Mouse (Mus musculus): ENCODE data around the gene Grik5.

Grik5 gene

GRCm38 (mm10) chr7:25071979-25072715 lies at the start of gene Grik5, which contains the start of gene Zfp574:
Grik5 (minus strand) TSS chr7:25072346.
Zfp574 (plus strand) TSS chr7:25072567.
- DNase-seq (ENCODE audit: low spot score) = no peak

DNA sequence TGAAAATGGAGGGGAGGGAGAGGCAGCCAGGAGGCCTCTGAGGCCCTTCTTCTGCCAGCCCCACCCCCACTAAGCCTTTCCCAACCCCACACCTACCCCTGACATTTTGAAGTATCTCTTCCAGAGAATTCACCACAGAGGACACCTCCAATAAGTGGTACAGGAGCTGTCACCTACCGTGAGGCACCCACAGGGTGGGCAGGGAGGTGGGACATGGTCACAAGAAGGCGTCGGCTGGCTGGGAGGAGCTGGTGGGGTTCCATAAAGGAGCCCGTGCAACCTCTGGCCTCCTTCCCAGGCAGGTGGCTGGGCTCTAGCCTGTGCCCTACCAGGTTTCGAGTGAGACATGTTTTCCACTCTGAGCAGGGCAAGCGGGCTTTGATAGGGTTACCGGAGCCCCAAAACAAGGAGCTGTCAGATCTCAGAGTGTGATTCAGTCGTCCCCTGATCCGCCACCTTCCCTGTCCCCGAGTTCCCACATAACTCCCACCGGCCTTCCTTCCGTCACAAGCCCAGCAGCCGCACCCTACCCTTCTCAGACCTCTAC lies 49.2 kb upstream of the Grik5 start:
- no peak for DNase-seq (ENCODE audit: low spot score)

DNA sequence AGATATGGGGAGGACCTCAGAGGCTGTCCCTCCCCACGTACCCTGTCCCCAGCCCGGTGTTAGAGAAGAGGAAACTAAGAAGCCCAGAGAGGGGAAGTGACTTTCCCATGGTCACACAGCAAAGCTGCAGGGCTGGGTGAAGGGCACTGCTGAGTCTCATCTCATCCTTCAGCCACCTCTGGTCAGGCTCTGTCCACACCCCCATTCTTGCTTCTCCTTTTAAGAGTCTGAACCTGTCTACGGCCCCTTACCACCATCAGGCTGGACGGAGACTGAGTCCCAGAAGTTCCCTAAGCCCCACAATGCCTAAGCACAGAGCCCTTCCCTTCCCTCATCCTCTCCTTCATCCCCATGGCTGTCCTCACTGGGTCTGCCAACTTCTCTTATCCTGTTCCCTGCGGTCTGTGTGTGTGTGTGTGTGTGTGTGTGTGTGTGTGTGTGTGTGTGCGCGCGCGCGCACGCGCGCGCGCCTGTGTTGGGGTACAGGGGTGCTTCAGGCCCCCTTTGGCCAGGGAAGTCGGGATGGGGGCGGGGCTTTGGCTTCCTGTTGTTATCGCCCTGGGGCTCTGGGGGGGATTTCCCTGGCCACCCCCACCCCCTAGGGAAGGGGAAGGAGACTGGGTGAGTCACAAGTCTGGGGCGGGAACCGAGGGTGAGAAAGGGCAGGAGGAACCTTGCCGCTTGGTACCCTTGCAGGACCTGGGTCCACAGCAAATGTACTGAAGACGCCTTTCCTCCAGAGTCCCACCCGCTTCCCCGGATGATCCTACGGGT lies 48.1 kb upstream of the Grik5 start:
- no peak for DNase-seq (ENCODE audit: low spot score)

GRCm38 (mm10) chr7:25112956-25113603 lies 40.9 kb upstream of the Grik5 start:
- no peak for DNase-seq (ENCODE audit: low spot score)

GRCm38 (mm10) chr7:25112178-25112955 lies 40.2 kb upstream of the Grik5 start:
- no peak for DNase-seq (ENCODE audit: low spot score)

DNA sequence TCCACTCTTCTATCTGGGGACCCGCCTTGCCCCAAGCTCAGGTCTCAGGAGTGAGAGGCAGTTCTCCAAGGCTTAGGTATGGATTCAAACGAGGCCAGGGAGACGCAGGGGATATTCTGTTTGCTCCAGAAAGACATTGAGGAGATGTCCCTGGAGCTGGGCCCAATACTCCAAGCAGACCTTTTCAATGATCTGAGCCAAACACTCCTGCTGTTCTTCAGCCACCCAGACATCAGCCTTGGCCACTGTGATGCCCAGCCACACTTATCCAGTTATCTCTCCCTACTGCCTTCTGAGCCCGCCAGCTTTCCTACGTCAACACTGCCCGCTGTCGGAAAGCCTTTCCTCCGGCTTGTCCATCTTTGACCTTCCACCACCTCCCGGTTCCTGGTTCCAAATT lies 38.2 kb upstream of the Grik5 start:
- no peak for DNase-seq (ENCODE audit: low spot score)

DNA sequence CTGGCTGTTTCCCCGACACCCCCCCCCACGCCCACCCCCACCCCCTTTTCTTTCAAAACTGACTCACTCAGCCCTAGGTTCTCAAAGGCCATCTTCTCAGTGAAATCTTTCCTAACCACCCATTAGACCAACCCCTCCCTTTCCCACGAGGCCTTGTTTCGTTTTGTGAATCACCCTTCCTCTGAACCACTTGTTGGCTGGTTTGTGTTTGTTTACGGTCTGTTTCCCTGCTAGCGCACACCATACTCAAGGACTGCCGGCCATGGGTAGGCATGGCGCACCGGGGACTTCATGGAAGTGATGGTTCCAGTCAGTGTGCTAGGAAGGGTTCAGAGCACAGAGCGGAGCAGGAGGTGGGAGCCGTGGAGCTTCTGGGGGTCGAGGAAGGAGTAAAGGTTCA lies 37.2 kb upstream of the Grik5 start:
- DNase-seq (ENCODE audit: low spot score) = no peak

- no peak for DNase-seq (ENCODE audit: low spot score)
Observed at GRCm38 (mm10) chr7:25106790-25107502, 34.8 kb upstream of the Grik5 start.

GRCm38 (mm10) chr7:25105411-25106160 lies 33.4 kb upstream of the Grik5 start:
- DNase-seq (ENCODE audit: low spot score) = peak; percentile 52

GRCm38 (mm10) chr7:25099581-25099980 lies 27.4 kb upstream of the Grik5 start:
- no peak for DNase-seq (ENCODE audit: low spot score)

DNA sequence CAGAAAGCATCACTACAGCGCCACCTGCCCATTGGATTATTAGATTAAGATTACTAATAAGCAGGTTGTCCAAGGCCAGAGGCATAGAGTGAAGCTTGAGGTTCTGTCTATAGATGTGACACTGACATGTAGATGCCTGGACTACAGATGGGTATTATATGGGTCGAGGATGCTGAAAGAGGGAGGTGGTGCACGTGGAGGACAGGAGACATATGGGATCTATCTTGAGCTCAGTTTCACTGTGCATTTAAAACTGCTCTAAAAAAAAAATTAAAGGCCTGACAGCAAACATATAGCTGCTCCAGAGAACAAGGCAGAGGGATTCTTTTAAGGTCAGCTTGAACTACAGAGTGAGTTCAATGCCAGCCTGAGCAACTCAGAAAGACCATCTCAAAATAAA lies 26.0 kb upstream of the Grik5 start:
- no peak for DNase-seq (ENCODE audit: low spot score)

GRCm38 (mm10) chr7:25089875-25090274 lies 17.7 kb upstream of the Grik5 start:
- DNase-seq (ENCODE audit: low spot score) = no peak

- no peak for DNase-seq (ENCODE audit: low spot score)
Observed at GRCm38 (mm10) chr7:25088968-25089367, 16.8 kb upstream of the Grik5 start.

- no peak for DNase-seq (ENCODE audit: low spot score)
Observed at GRCm38 (mm10) chr7:25088531-25088930, 16.4 kb upstream of the Grik5 start.

DNA sequence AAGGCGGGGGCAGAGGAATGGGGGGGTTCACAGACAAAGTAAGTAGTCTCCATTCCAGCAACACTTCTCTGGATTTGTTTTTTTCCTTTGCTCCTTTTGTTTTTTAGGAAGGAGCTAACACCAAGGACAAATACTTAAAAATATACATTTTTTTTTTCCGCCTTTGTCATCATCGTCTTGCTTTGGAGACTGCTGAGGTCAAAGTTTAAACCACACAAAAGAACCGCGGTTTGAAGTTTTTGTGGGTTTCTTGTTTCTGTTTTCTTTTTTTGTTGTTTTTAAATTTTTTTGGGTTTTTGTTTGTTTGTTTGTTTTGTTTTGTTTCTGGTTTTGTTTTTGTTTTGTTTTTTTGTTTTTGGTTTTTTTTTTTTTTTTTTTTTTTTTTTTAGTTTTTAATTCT lies 15.8 kb upstream of the Grik5 start:
- DNase-seq (ENCODE audit: low spot score) = no peak

- DNase-seq (ENCODE audit: low spot score) = no peak
Observed at GRCm38 (mm10) chr7:25087256-25087912, 15.2 kb upstream of the Grik5 start.

DNA sequence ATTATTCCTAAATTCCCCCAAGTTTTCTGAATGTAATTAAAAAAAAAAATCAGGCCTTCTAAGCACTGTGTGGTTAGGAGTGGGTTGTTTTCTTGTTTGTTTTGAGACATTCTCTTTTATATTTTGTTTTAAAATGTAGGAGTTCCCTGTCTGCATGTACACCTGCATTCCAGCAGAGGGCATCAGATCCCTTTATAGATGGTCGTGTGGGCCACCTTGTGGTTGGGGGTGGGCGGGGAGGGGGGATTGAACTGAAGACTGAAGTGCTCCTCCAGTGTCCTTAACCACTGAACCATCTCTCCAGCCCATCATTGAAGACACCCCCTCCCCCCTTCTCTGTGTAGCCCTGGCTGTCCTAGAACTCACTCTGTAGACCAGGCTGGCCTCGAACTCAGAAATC lies 14.5 kb upstream of the Grik5 start:
- DNase-seq (ENCODE audit: low spot score) = no peak

DNA sequence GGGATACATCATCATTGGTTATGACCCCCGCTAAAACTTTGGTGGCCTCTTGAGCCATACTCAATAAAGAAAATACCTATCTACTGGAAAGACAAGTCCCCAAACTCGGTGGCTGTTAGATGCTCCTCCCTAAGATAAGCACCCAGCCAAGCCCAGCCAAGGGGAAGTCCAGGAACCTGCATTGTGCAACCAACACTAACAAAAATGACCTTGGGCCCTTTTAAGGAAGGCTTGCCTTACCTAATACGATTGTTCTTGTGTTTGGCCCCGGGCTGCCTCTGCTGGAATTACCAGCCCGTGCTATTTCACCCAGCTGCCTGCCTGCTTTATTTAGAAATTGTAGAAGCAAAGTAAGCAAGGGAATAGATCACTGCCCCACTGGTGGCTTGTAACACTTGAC lies 12.5 kb upstream of the Grik5 start:
- DNase-seq (ENCODE audit: low spot score) = no peak

DNA sequence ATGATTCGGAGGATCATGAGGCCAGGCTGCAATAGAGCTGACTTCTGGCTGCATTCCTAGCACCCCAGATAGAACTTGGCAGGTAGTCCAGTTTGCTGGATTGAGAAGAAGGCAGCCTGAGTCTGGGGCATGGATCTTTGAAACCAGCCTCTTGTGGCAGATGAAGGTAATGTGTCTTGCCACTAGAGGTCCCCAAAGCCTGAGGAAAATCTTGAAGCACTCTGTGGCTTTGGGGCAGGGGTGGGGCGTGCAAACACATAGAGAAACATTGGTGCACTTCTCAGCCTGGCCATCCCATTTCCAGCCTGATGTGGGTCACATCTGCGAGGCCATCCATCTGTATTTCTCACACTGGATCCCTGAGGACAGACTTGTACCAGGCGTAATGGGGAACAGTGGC lies 10.4 kb upstream of the Grik5 start:
- DNase-seq (ENCODE audit: low spot score) = no peak

DNA sequence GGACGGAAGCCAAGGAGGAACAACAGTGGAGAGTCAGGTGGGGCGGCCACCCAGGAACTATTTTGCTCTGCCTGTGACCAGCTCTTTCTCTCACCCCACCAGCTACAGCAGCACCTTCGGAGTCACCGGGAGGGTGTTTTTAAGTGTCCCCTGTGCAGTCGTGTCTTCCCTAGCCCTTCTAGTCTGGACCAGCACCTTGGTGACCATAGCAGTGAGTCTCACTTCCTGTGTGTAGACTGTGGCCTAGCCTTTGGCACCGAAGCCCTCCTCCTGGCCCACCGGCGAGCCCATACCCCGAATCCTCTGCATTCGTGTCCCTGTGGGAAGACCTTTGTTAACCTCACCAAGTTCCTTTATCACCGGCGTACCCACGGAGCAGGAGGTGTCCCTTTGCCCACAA lies 8.3 kb upstream of the Grik5 start:
- DNase-seq (ENCODE audit: low spot score) = no peak
